Mouse (Mus musculus) E14TG2a.4 (cell line): ENCODE data around the gene Podxl2.

ENCODE experiments used
- CTCF ChIP-seq: conservative IDR thresholded peaks from 2 replicates; pipeline ENCODE4 v1.5.1; 2014; ENCODE audit warnings: low read length
- NANOG ChIP-seq: IDR thresholded peaks from 2 replicates; pipeline ENCODE4 v1.6.1; 2014; ENCODE audit warnings: borderline replicate concordance, low read length, mixed read lengths
- POU5F1 ChIP-seq: IDR thresholded peaks from 2 replicates; pipeline ENCODE4 v1.6.1; 2014; ENCODE audit warnings: low read length, borderline replicate concordance

GRCm38 (mm10) chr6:88899086-88899485, 24.2 kb upstream of the Podxl2 start:
- no peak for TF ChIP-seq CTCF
- TF ChIP-seq POU5F1 = no peak
- no peak for TF ChIP-seq NANOG
